Comparison of ENCODE assay signal across 21 mouse cellular contexts in the genomic region with DNA sequence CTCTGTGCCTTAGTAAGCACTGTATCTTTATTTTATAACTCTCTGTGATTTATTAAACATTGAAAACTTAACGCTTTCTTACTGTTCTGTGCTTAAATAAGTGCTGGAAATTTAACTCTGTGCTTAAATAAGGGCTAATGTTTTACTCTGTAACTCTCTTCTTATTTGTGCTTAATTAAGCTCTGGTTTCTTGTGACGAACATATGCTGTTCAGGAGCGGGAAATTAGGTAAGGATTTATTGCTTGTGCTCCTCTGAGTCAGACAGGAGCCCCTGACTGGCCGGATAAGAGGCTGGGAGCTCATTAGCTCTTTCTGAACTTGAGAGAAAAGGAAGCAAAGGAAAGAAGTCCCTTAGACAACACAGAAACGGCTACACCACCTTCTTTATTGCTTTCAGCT. TPM values are rescaled to one million over a fixed set of nuclear protein-coding genes. Genes with fewer than 3 reads are reported as not detected.
"Had no signal": no experiment of that assay in that cellular context is flagged by ENCODE, and none has a peak within 500 bp of the region (broad histone marks: within the 10 kb centered on the region; RNA-seq: fewer than 3 reads in every experiment).

No protein-coding gene starts in this region.

- DNase-seq: kidney, adult 9 months; kidney, postnatal 36 days; layer of hippocampus, adult 9-11 months; lung, embryonic 14.5 days; lung, postnatal 10 days; lung, postnatal 4 days had no signal

- H3K4me3 ChIP-seq: limb, embryonic 15.5 days; liver, embryonic 12.5 days; midbrain, embryonic 15.5 days; neural tube, embryonic 12.5 days had no signal

- H3K36me3 ChIP-seq: limb, embryonic 15.5 days; liver, embryonic 12.5 days; midbrain, embryonic 15.5 days; neural tube, embryonic 12.5 days had no signal

- H3K4me2 ChIP-seq: limb, embryonic 15.5 days; liver, embryonic 12.5 days; lung, embryonic 14.5 days; midbrain, embryonic 11.5 days; midbrain, embryonic 15.5 days; neural tube, embryonic 12.5 days had no signal

- H3K9ac ChIP-seq: limb, embryonic 15.5 days; liver, embryonic 12.5 days; lung, embryonic 14.5 days; midbrain, embryonic 15.5 days; neural tube, embryonic 12.5 days had no signal

- H3K27me3 ChIP-seq: limb, embryonic 15.5 days; liver, embryonic 12.5 days; midbrain, embryonic 15.5 days; neural tube, embryonic 12.5 days had no signal

- ATAC-seq: liver, embryonic 12.5 days; midbrain, embryonic 15.5 days had no signal

- H3K27ac ChIP-seq: limb, embryonic 15.5 days; liver, embryonic 12.5 days; midbrain, embryonic 15.5 days; neural tube, embryonic 12.5 days had no signal

- H3K4me1 ChIP-seq: limb, embryonic 15.5 days; liver, embryonic 12.5 days; midbrain, embryonic 15.5 days; neural tube, embryonic 12.5 days had no signal

- H3K9me3 ChIP-seq: limb, embryonic 15.5 days; liver, embryonic 12.5 days; midbrain, embryonic 15.5 days; neural tube, embryonic 12.5 days had no signal

RNA-seq across cellular contexts. Expression of a gene that starts 5.5 kb away (rescaled TPM):
- total RNA-seq: layer of hippocampus, adult 18-20 months; left cerebral cortex, postnatal 36 days; megakaryocyte, adult 5-6 weeks; monocyte, adult 5-6 weeks; neutrophil, adult 5-6 weeks had no signal
- polyA plus RNA-seq: intestine, embryonic 14.5 days; limb, embryonic 15.5 days; liver, embryonic 12.5 days; liver, embryonic 16.5 days; lung, embryonic 14.5 days; midbrain, embryonic 11.5 days; midbrain, embryonic 15.5 days; neural tube, embryonic 12.5 days; stomach, embryonic 14.5 days; urinary bladder, adult 2 months had no signal

RNA-seq across cellular contexts. Expression of a gene that starts 14.9 kb away (rescaled TPM):
- total RNA-seq: layer of hippocampus, adult 18-20 months; left cerebral cortex, postnatal 36 days; megakaryocyte, adult 5-6 weeks; monocyte, adult 5-6 weeks; neutrophil, adult 5-6 weeks had no signal
- polyA plus RNA-seq: intestine, embryonic 14.5 days; limb, embryonic 15.5 days; liver, embryonic 12.5 days; liver, embryonic 16.5 days; lung, embryonic 14.5 days; midbrain, embryonic 11.5 days; midbrain, embryonic 15.5 days; neural tube, embryonic 12.5 days; stomach, embryonic 14.5 days; thymus, adult 2 months; urinary bladder, adult 2 months had no signal

RNA-seq across cellular contexts. Expression of a gene that starts 17.0 kb away (rescaled TPM):
- total RNA-seq: layer of hippocampus, adult 18-20 months; left cerebral cortex, postnatal 36 days; megakaryocyte, adult 5-6 weeks; monocyte, adult 5-6 weeks; neutrophil, adult 5-6 weeks had no signal
- polyA plus RNA-seq: intestine, embryonic 14.5 days; limb, embryonic 15.5 days; liver, embryonic 12.5 days; liver, embryonic 16.5 days; lung, embryonic 14.5 days; midbrain, embryonic 11.5 days; midbrain, embryonic 15.5 days; neural tube, embryonic 12.5 days; stomach, embryonic 14.5 days; urinary bladder, adult 2 months had no signal

RNA-seq across cellular contexts. Expression of a gene that starts 24.2 kb away (rescaled TPM):
- total RNA-seq: layer of hippocampus, adult 18-20 months; left cerebral cortex, postnatal 36 days; megakaryocyte, adult 5-6 weeks; monocyte, adult 5-6 weeks; neutrophil, adult 5-6 weeks had no signal
- polyA plus RNA-seq: intestine, embryonic 14.5 days; limb, embryonic 15.5 days; liver, embryonic 12.5 days; liver, embryonic 16.5 days; lung, embryonic 14.5 days; midbrain, embryonic 11.5 days; midbrain, embryonic 15.5 days; neural tube, embryonic 12.5 days; stomach, embryonic 14.5 days; urinary bladder, adult 2 months had no signal

RNA-seq across cellular contexts. Expression of a gene that starts 54.5 kb away (rescaled TPM):
- total RNA-seq: layer of hippocampus, adult 18-20 months; left cerebral cortex, postnatal 36 days; megakaryocyte, adult 5-6 weeks; monocyte, adult 5-6 weeks; neutrophil, adult 5-6 weeks had no signal
- polyA plus RNA-seq: intestine, embryonic 14.5 days; limb, embryonic 15.5 days; liver, embryonic 12.5 days; liver, embryonic 16.5 days; lung, embryonic 14.5 days; midbrain, embryonic 11.5 days; midbrain, embryonic 15.5 days; neural tube, embryonic 12.5 days; stomach, embryonic 14.5 days; urinary bladder, adult 2 months had no signal
